Mouse (Mus musculus) CH12.LX (cell line): ENCODE results near the gene Spop.

Experiments
- CTCF ChIP-seq, 2 experiments: IDR thresholded peaks in 1 of 2; conservative IDR thresholded peaks in 1 of 2; 2 replicates each; pipeline ENCODE4 v1.5.1; 2011 to 2012; ENCODE audit warnings: low read depth in 2 of 2, low read length in 2 of 2, improper control_type of control experiment in 1 of 2, inconsistent platforms in 1 of 2, mild to moderate bottlenecking in 1 of 2, moderate library complexity in 1 of 2
- PAX5 ChIP-seq: IDR thresholded peaks from 2 replicates; pipeline ENCODE4 v1.6.1; 2012; ENCODE audit warnings: low read length, inconsistent platforms, mixed read lengths
- POLR2A ChIP-seq: IDR thresholded peaks from 2 replicates; pipeline ENCODE4 v1.6.1; 2011; ENCODE audit warnings: low read depth, mild to moderate bottlenecking, improper control_type of control experiment, low read length
- SMC3 ChIP-seq: IDR thresholded peaks from 2 replicates; pipeline ENCODE4 v1.6.1; 2011; ENCODE audit warnings: low read depth, low read length, improper control_type of control experiment
- TBP ChIP-seq: conservative IDR thresholded peaks from 2 replicates; pipeline ENCODE4 v1.6.1; 2011; ENCODE audit warnings: low read depth, low read length, improper control_type of control experiment
- ZC3H11A ChIP-seq: IDR thresholded peaks from 2 replicates; pipeline ENCODE4 v1.6.1; 2012; ENCODE audit warnings: low read depth, mild to moderate bottlenecking, inconsistent platforms, low read length, improper control_type of control experiment

GRCm38 (mm10) chr11:95396548-95396947 lies 17.3 kb upstream of the Spop start:
- TF ChIP-seq CTCF (conservative IDR thresholded peaks at IDR 0.05 in 1 of 2, IDR thresholded peaks at IDR 0.05 in 1 of 2; ENCODE audit: low read depth in 2 of 2, low read length in 2 of 2) (no peak), POLR2A (no peak), PAX5 (no peak), ZC3H11A (no peak), SMC3 (no peak), TBP (no peak)
